Mouse (Mus musculus) midbrain, embryonic 15.5 days (tissue): Measurements from ENCODE around the gene 4930412O13Rik. TPM values are rescaled to one million over a fixed set of nuclear protein-coding genes. Genes with fewer than 3 reads are reported as not detected.

Experiments used
- ATAC-seq: fragments of 200-750 bp; cut with Nextera tagmentation; replicated peaks from 2 replicates; pipeline ENCODE4 v1.8.0; 2017; ENCODE audit warnings: moderate TSS enrichment
- H3K27ac ChIP-seq: fragments of 300-500 bp; sonication (generic); 2 replicates; pipeline ENCODE4 v1.5.1; 2015; ENCODE audit warnings: mild to moderate bottlenecking, inconsistent platforms
- H3K27me3 ChIP-seq: fragments of 300-500 bp; sonication (generic); replicated peaks from 2 replicates; pipeline ENCODE4 v1.6.1; 2015; ENCODE audit warnings: inconsistent platforms
- H3K36me3 ChIP-seq: fragments of 300-500 bp; sonication (generic); replicated peaks from 2 replicates; pipeline ENCODE4 v1.6.1; 2015; ENCODE audit warnings: inconsistent platforms
- H3K4me1 ChIP-seq: fragments of 300-500 bp; sonication (generic); 2 replicates; pipeline ENCODE4 v1.6.1; 2015; ENCODE audit warnings: inconsistent platforms
- H3K4me2 ChIP-seq: fragments of 300-500 bp; sonication (generic); 2 replicates; pipeline ENCODE4 v1.6.1; 2015; ENCODE audit warnings: inconsistent platforms, mild to moderate bottlenecking, moderate library complexity
- H3K4me3 ChIP-seq: fragments of 300-500 bp; sonication (generic); 2 replicates; pipeline ENCODE4 v1.5.1; 2015; ENCODE audit warnings: mild to moderate bottlenecking, inconsistent platforms
- H3K9ac ChIP-seq: fragments of 300-500 bp; sonication (generic); 2 replicates; pipeline ENCODE4 v1.6.1; 2015; ENCODE audit warnings: mild to moderate bottlenecking, inconsistent platforms
- H3K9me3 ChIP-seq: fragments of 300-500 bp; sonication (generic); 2 replicates; pipeline ENCODE4 v1.6.1; 2016; ENCODE audit warnings: inconsistent platforms
- WGBS: fragments of 180-500 bp; shearing (Covaris S2); methylation state at CpG from one replicate; pipeline ENCODE4 v1.1.7; 2015; ENCODE audit warnings: mixed read lengths; 5-methylcytosine and 5-hydroxymethylcytosine counted together
- polyA plus RNA-seq: library from polyadenylated mRNA; unstranded; fragments of >200 nt; fragmentation: Nextera tagmentation; extraction: Ambion mirVana; gene quantifications from 2 replicates; pipeline ENCODE4 v1.2.1, GENCODE M21; 2015

The 4930412O13Rik gene
- polyA plus RNA-seq, 1 experiment from 2014 or later = 1.3 TPM

GRCm38 (mm10) chr2:9926194-9926904 is 45.3 kb downstream of the 4930412O13Rik start:
- H3K27ac ChIP-seq = no peak overlapping the region
- 43% methylated on average over 7 of the region's 7 CpGs for WGBS
- no peak overlapping the region for H3K4me3 ChIP-seq

GRCm38 (mm10) chr2:9926905-9927283 is 45.8 kb downstream of the 4930412O13Rik start:
- H3K4me1 ChIP-seq = peaks cover 5% of the 10 kb centered on the region
- no peak for ATAC-seq
- H3K4me2 ChIP-seq = no peak overlapping the region
- WGBS = 68% methylated on average over 4 of the region's 4 CpGs
- H3K9me3 ChIP-seq = no peaks in the 10 kb centered on the region
- no peaks in the 10 kb centered on the region for H3K27me3 ChIP-seq
- no peak overlapping the region for H3K27ac ChIP-seq
- no peaks in the 10 kb centered on the region for H3K36me3 ChIP-seq
- no peak overlapping the region for H3K9ac ChIP-seq
- no peak overlapping the region for H3K4me3 ChIP-seq

More at GRCm38 (mm10) chr2:9926194-9926904, 45.3 kb downstream of the 4930412O13Rik start:
- peaks cover 5% of the 10 kb centered on the region for H3K4me1 ChIP-seq
- H3K36me3 ChIP-seq = no peaks in the 10 kb centered on the region
- no peak overlapping the region for H3K4me2 ChIP-seq
- no peak for ATAC-seq
- no peaks in the 10 kb centered on the region for H3K27me3 ChIP-seq
- H3K9me3 ChIP-seq = no peaks in the 10 kb centered on the region
- no peak overlapping the region for H3K9ac ChIP-seq

Other genes starting within 250 kb of the 4930412O13Rik start
- gene 9230102O04Rik, start 8.3 kb downstream of the 4930412O13Rik start, polyA plus RNA-seq = 4.0 and 4.8 TPM in 2 replicates
- gene Gata3, start 8.8 kb downstream of the 4930412O13Rik start, polyA plus RNA-seq = 99.1 and 116 TPM in 2 replicates
- gene Taf3, start 167.3 kb downstream of the 4930412O13Rik start, polyA plus RNA-seq = 14.2 and 14.8 TPM in 2 replicates
- gene Atp5c1, start 199.3 kb downstream of the 4930412O13Rik start, polyA plus RNA-seq = 513 and 528 TPM in 2 replicates
- gene Kin, start 199.3 kb downstream of the 4930412O13Rik start, polyA plus RNA-seq = 32.1 and 32.7 TPM in 2 replicates